Mouse (Mus musculus) left cerebral cortex, postnatal 10 days (tissue): ENCODE data around the gene Usp47. TPM values are rescaled to one million over a fixed set of nuclear protein-coding genes. Genes with fewer than 3 reads are reported as not detected.
A peak's percentile ranks its signal among the peaks of the same experiment; 100 is the strongest.

Experiments used
- DNase-seq, 2 experiments: peaks; one replicate each; pipeline ENCODE4 v3.0.0; 2021 to 2022; ENCODE audit warnings: low spot score in 2 of 2, mixed read lengths in 1 of 2; ENCODE audit errors: extremely low spot score in 1 of 2
- intact Hi-C: fragments of 180-260 bp; cut with DNase I; formaldehyde crosslinking; loops from one replicate; pipeline ENCODE4 v1.15.1; 2025
- total RNA-seq, 2 experiments: library from RNA; stranded (reverse); gene quantifications; 2 replicates each; pipeline ENCODE4 v1.2.3; 2021

Gene Usp47
- total RNA-seq, result 10 to 100 TPM; 70.2 to 70.8 TPM

GRCm38 (mm10) chr7:112023150-112023600 is at the start of gene Usp47:
Usp47 (plus strand) TSS chr7:112023504.
- peak; percentile 84 to 93 for DNase-seq
- intact Hi-C loops, result no loop called here

- intact Hi-C loops, result no loop called here
These were observed 46.9 kb upstream of the Usp47 start for GRCm38 (mm10) chr7:111976401-111976800.

GRCm38 (mm10) chr7:111977871-111978270 is 45.4 kb upstream of the Usp47 start:
- intact Hi-C loops, result no loop called here
- DNase-seq, result no peak

More at GRCm38 (mm10) chr7:111976401-111976800, 46.9 kb upstream of the Usp47 start:
- no peak for DNase-seq

GRCm38 (mm10) chr7:111982296-111982695 is 41.0 kb upstream of the Usp47 start:
- intact Hi-C loops, result no loop called here
- DNase-seq, result no peak

- intact Hi-C loops, result no loop called here
- DNase-seq, result no peak
These were observed 38.8 kb upstream of the Usp47 start for GRCm38 (mm10) chr7:111984530-111984929.

- intact Hi-C loops, result no loop called here
These were observed 38.0 kb upstream of the Usp47 start for GRCm38 (mm10) chr7:111985266-111985665.

GRCm38 (mm10) chr7:111986906-111987305 is 36.4 kb upstream of the Usp47 start:
- no peak for DNase-seq
- intact Hi-C loops, result no loop called here

More at GRCm38 (mm10) chr7:111985266-111985665, 38.0 kb upstream of the Usp47 start:
- no peak for DNase-seq

- DNase-seq, result no peak
- intact Hi-C loops, result no loop called here
These were observed 25.9 kb upstream of the Usp47 start for GRCm38 (mm10) chr7:111997441-111997840.

GRCm38 (mm10) chr7:111998446-111999004 is 24.8 kb upstream of the Usp47 start:
- intact Hi-C loops, result no loop called here
- no peak for DNase-seq

- intact Hi-C loops, result no loop called here
- DNase-seq, result no peak
These were observed 23.9 kb upstream of the Usp47 start for GRCm38 (mm10) chr7:111999376-111999775.

- intact Hi-C loops, result no loop called here
These were observed 23.1 kb upstream of the Usp47 start for GRCm38 (mm10) chr7:112000166-112000565.

GRCm38 (mm10) chr7:112010511-112010910 is 12.8 kb upstream of the Usp47 start:
- no peak for DNase-seq
- intact Hi-C loops, result no loop called here

More at GRCm38 (mm10) chr7:112000166-112000565, 23.1 kb upstream of the Usp47 start:
- no peak for DNase-seq

GRCm38 (mm10) chr7:112010976-112011375 is 12.3 kb upstream of the Usp47 start:
- no peak for DNase-seq
- intact Hi-C loops, result no loop called here

GRCm38 (mm10) chr7:112012102-112012501 is 11.2 kb upstream of the Usp47 start:
- DNase-seq, result peak; percentile 24 to 45
- intact Hi-C loops, result no loop called here

- peak in 1 of 2 experiments; percentile 53 for DNase-seq
- intact Hi-C loops, result no loop called here
These were observed 10.6 kb upstream of the Usp47 start for GRCm38 (mm10) chr7:112012621-112013177.

- DNase-seq, result no peak
- intact Hi-C loops, result no loop called here
These were observed 9.2 kb upstream of the Usp47 start for GRCm38 (mm10) chr7:112014148-112014547.

GRCm38 (mm10) chr7:112022506-112023149 is 676 bp upstream of the Usp47 start:
- intact Hi-C loops, result no loop called here
- no peak for DNase-seq

GRCm38 (mm10) chr7:112023601-112024445 is 519 bp downstream of the Usp47 start:
- no peak for DNase-seq
- intact Hi-C loops, result no loop called here

- no peak for DNase-seq
- intact Hi-C loops, result no loop called here
These were observed 1.1 kb downstream of the Usp47 start for GRCm38 (mm10) chr7:112024446-112024730.

- intact Hi-C loops, result no loop called here
- DNase-seq, result no peak
These were observed 1.6 kb downstream of the Usp47 start for GRCm38 (mm10) chr7:112024856-112025255.
